In the genomic region with DNA sequence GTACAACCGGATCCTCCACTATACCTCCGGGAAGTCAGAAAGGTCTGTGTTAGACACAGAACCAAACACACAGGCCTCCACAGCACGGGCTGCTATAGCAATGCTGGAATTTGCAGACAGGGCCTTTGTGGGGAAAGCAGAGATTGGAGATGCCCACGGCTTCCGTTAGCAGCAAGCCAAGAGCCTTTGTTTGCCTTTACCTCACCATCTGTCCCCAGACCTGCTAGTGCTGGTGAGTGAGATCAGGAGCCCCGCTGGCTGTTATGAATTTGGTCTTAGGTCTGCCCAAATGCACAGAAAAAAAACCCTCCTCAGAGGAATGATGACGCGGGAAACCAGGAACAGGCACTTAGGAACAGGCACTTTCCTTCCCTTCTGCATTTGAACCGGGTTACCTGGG, we compare ENCODE assay signal across 12 mouse cellular contexts.
DNase-seq lines count a peak whose midpoint lies in the region; ATAC-seq lines count a peak whose summit lies in the region.
"Had no signal": no experiment of that assay in that cellular context is flagged by ENCODE, and none has a peak within 500 bp of the region (broad histone marks: within the 10 kb centered on the region; RNA-seq: fewer than 3 reads in every experiment).

No protein-coding gene starts in this region.

- H3K4me3 ChIP-seq in heart, embryonic 15.5 days = no peak overlapping the region
- no peak overlapping the region for H3K4me3 ChIP-seq in forebrain, embryonic 13.5 days
- H3K4me3 ChIP-seq: heart, embryonic 10.5 days had no signal

- no peak for ATAC-seq in heart, embryonic 15.5 days (replicated peaks; ENCODE audit: insufficient number of reproducible peaks, insufficient read depth, low FRiP score, low read depth)
- no peak for ATAC-seq in forebrain, embryonic 13.5 days

- intact Hi-C loops in heart, postnatal 14 days (cut with DNase I) = no loop called here

- DNase-seq in heart, postnatal 14 days = no peak
- peak; percentile 28 to 40 for DNase-seq in left cerebral cortex, adult 18-20 months (ENCODE audit: low spot score in 2 of 2)
- DNase-seq in left cerebral cortex, adult 8-10 months (ENCODE audit: low spot score in 2 of 2) = no peak
- peak; percentile 92 for DNase-seq in cerebellum, adult 11-12 months
- no peak for DNase-seq in right cerebral cortex, postnatal 4 days
- no peak for DNase-seq in kidney, postnatal 25 days
- DNase-seq: adrenal gland, adult 2 months; kidney, adult 8-10 months; lung, adult 2 months had no signal

- H3K9me3 ChIP-seq in heart, embryonic 15.5 days (replicated peaks) = no peaks in the 10 kb centered on the region
- H3K9me3 ChIP-seq in forebrain, embryonic 13.5 days (replicated peaks) = no peaks in the 10 kb centered on the region
- H3K9me3 ChIP-seq: heart, embryonic 10.5 days had no signal

- H3K9ac ChIP-seq in heart, embryonic 15.5 days = no peak overlapping the region
- H3K9ac ChIP-seq in forebrain, embryonic 13.5 days = no peak overlapping the region

- peaks cover 76% of the 10 kb centered on the region for H3K4me1 ChIP-seq in heart, embryonic 15.5 days (replicated peaks)
- H3K4me1 ChIP-seq in forebrain, embryonic 13.5 days = peaks cover 7% of the 10 kb centered on the region; the same call in 1 of the 2 replicates

- 0 out of 2 replicates have a peak overlapping the region, but pooled peaks have one; percentile 7 for H3K27ac ChIP-seq in heart, embryonic 15.5 days
- H3K27ac ChIP-seq in forebrain, embryonic 13.5 days = 0 out of 2 replicates have a peak overlapping the region, but pooled peaks have one; percentile 1
- H3K27ac ChIP-seq: heart, embryonic 10.5 days had no signal

- no peaks in the 10 kb centered on the region for H3K36me3 ChIP-seq in heart, embryonic 15.5 days
- H3K36me3 ChIP-seq in forebrain, embryonic 13.5 days (ENCODE audit: poor library complexity, severe bottlenecking) = no peaks in the 10 kb centered on the region
- H3K36me3 ChIP-seq: heart, embryonic 10.5 days had no signal

- H3K4me2 ChIP-seq in heart, embryonic 15.5 days = no peak overlapping the region
- H3K4me2 ChIP-seq in forebrain, embryonic 13.5 days = no peak overlapping the region

- WGBS in heart, embryonic 15.5 days = 74% methylated on average over 9 of the region's 9 CpGs
- WGBS in forebrain, embryonic 13.5 days = 75% methylated on average over 9 of the region's 9 CpGs

- no peaks in the 10 kb centered on the region for H3K27me3 ChIP-seq in heart, embryonic 15.5 days
- no peaks in the 10 kb centered on the region for H3K27me3 ChIP-seq in forebrain, embryonic 13.5 days

Comparison
In these comparisons a context has a peak if more than half of its experiments do, and no peak if none do; other contexts are left out.
1. DNase-seq: peak in left cerebral cortex, adult 18-20 months (2 of 2) and cerebellum, adult 11-12 months (single experiment); none in heart, postnatal 14 days (0 of 2), left cerebral cortex, adult 8-10 months (0 of 2), right cerebral cortex, postnatal 4 days (single experiment) and kidney, postnatal 25 days (0 of 2).